Mouse (Mus musculus): ENCODE data around the gene Lgals4. TPM values are rescaled to one million over a fixed set of nuclear protein-coding genes. Genes with fewer than 3 reads are reported as not detected.
A peak's percentile ranks its signal among the peaks of the same experiment; 100 is the strongest.

Lgals4 gene
- polyA plus RNA-seq, 2 experiments: 5.9 to 18.0 TPM

GRCm38 (mm10) chr7:28823932-28824331 lies 9.7 kb upstream of the Lgals4 start:
- no peaks in the 10 kb centered on the region for H3K9me3 ChIP-seq (ENCODE audit: control insufficient read depth, low read length)
- H3K27ac ChIP-seq (replicated peaks; ENCODE audit: low read depth, low read length): peak overlapping the region; percentile 89
- 24% methylated on average over 2 of the region's 2 CpGs for WGBS

GRCm38 (mm10) chr7:28824941-28825685 lies 8.5 kb upstream of the Lgals4 start, which contains the start of gene Ech1:
TSS of gene Ech1 (plus strand) at chr7:28825217.
- peak within 1 kb of the TSS; percentile 70 for H3K9ac ChIP-seq (ENCODE audit: low read depth, low read length, severe bottlenecking)
- WGBS: 2% methylated on average over 33 of the region's 33 CpGs
- peak within 1 kb of the TSS; percentile 58 for H3K4me2 ChIP-seq (replicated peaks; ENCODE audit: low read depth, low read length, severe bottlenecking)
- peak within 1 kb of the TSS; percentile 89 for H3K27ac ChIP-seq (replicated peaks; ENCODE audit: low read depth, low read length)
- H3K9me3 ChIP-seq (ENCODE audit: control insufficient read depth, low read length): no peaks in the 10 kb centered on the region
- H3K27me3 ChIP-seq (ENCODE audit: control insufficient read depth, insufficient read depth, low read length): no peaks in the 10 kb centered on the region
- H3K36me3 ChIP-seq (ENCODE audit: control insufficient read depth, insufficient read depth, low read length): peaks cover 45% of the 10 kb centered on the region
- peak within 1 kb of the TSS; percentile 46 for H3K4me3 ChIP-seq (replicated peaks; ENCODE audit: low read length)
- DNase-seq (ENCODE audit: low spot score) (peak; percentile 96), ATAC-seq (ENCODE audit: low FRiP score, low read depth) (peak; percentile 87)
- TF ChIP-seq POLR2A (IDR thresholded peaks at IDR 0.05; ENCODE audit: borderline replicate concordance, extremely low read depth, insufficient read depth, insufficient read length): no peak
- no peaks in the 10 kb centered on the region for H3K4me1 ChIP-seq (ENCODE audit: control insufficient read depth, insufficient read depth, low read length)

More at GRCm38 (mm10) chr7:28823932-28824331, 9.7 kb upstream of the Lgals4 start:
- ATAC-seq (ENCODE audit: low FRiP score, low read depth) (no peak), DNase-seq (ENCODE audit: low spot score) (no peak)
- Histone ChIP-seq H3K36me3 (ENCODE audit: control insufficient read depth, insufficient read depth, low read length) (peaks cover 49% of the 10 kb centered on the region), H3K4me3 (replicated peaks; ENCODE audit: low read length) (no peak overlapping the region), H3K27me3 (ENCODE audit: control insufficient read depth, insufficient read depth, low read length) (no peaks in the 10 kb centered on the region), H3K4me1 (ENCODE audit: control insufficient read depth, insufficient read depth, low read length) (no peaks in the 10 kb centered on the region), H3K4me2 (replicated peaks; ENCODE audit: low read depth, low read length, severe bottlenecking) (no peak overlapping the region), H3K9ac (ENCODE audit: low read depth, low read length, severe bottlenecking) (no peak overlapping the region)
- no peak for TF ChIP-seq POLR2A (IDR thresholded peaks at IDR 0.05; ENCODE audit: borderline replicate concordance, extremely low read depth, insufficient read depth, insufficient read length)

GRCm38 (mm10) chr7:28825686-28826401 lies 7.8 kb upstream of the Lgals4 start:
- DNase-seq (ENCODE audit: low spot score) (peak; percentile 30), ATAC-seq (ENCODE audit: low FRiP score, low read depth) (no peak)
- H3K4me2 ChIP-seq (replicated peaks; ENCODE audit: low read depth, low read length, severe bottlenecking): peak overlapping the region; percentile 58
- 52% methylated on average over 11 of the region's 11 CpGs for WGBS
- H3K36me3 ChIP-seq (ENCODE audit: control insufficient read depth, insufficient read depth, low read length): peaks cover 45% of the 10 kb centered on the region
- peak overlapping the region; percentile 89 for H3K27ac ChIP-seq (replicated peaks; ENCODE audit: low read depth, low read length)
- no peaks in the 10 kb centered on the region for H3K27me3 ChIP-seq (ENCODE audit: control insufficient read depth, insufficient read depth, low read length)
- peak overlapping the region; percentile 70 for H3K9ac ChIP-seq (ENCODE audit: low read depth, low read length, severe bottlenecking)
- no peak for TF ChIP-seq POLR2A (IDR thresholded peaks at IDR 0.05; ENCODE audit: borderline replicate concordance, extremely low read depth, insufficient read depth, insufficient read length)
- H3K9me3 ChIP-seq (ENCODE audit: control insufficient read depth, low read length): no peaks in the 10 kb centered on the region
- H3K4me3 ChIP-seq (replicated peaks; ENCODE audit: low read length): peak overlapping the region; percentile 46
- no peaks in the 10 kb centered on the region for H3K4me1 ChIP-seq (ENCODE audit: control insufficient read depth, insufficient read depth, low read length)

- Histone ChIP-seq H3K27me3 (ENCODE audit: control insufficient read depth, insufficient read depth, low read length) (no peaks in the 10 kb centered on the region), H3K4me1 (ENCODE audit: control insufficient read depth, insufficient read depth, low read length) (no peaks in the 10 kb centered on the region), H3K9me3 (ENCODE audit: control insufficient read depth, low read length) (no peaks in the 10 kb centered on the region), H3K36me3 (ENCODE audit: control insufficient read depth, insufficient read depth, low read length) (peaks cover 45% of the 10 kb centered on the region), H3K4me3 (replicated peaks; ENCODE audit: low read length) (no peak overlapping the region), H3K27ac (replicated peaks; ENCODE audit: low read depth, low read length) (no peak overlapping the region; the same call in 1 of the 2 replicates), H3K4me2 (replicated peaks; ENCODE audit: low read depth, low read length, severe bottlenecking) (peak overlapping the region; percentile 58; the same call in 1 of the 2 replicates), H3K9ac (ENCODE audit: low read depth, low read length, severe bottlenecking) (no peak overlapping the region)
- ATAC-seq (ENCODE audit: low FRiP score, low read depth) (no peak), DNase-seq (ENCODE audit: low spot score) (no peak)
- no peak for TF ChIP-seq POLR2A (IDR thresholded peaks at IDR 0.05; ENCODE audit: borderline replicate concordance, extremely low read depth, insufficient read depth, insufficient read length)
- WGBS: 93% methylated on average over 7 of the region's 7 CpGs
Measured at GRCm38 (mm10) chr7:28826402-28826772, 7.3 kb upstream of the Lgals4 start.

DNA sequence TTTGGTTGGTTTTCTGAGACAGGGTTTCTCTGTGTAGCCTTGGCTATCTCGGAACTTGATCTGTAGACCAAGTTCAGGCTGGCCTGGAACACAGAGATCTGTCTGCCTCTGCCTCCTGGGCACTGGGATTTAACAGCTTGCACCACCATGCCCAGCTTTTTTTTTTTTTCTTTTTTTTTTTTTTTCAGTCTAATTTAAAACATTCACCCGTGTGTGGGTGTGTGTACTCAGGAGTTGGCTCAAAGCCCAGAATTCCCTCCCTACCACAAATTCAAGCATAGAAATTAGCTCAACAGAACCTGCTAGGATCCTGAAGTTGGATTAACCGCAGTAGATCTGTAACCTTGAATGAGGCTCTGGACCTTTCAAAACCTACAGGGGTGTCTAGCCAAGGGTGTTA lies 6.3 kb upstream of the Lgals4 start:
- peaks cover 45% of the 10 kb centered on the region for H3K36me3 ChIP-seq (ENCODE audit: control insufficient read depth, insufficient read depth, low read length)
- 51% methylated on average over 3 of the region's 3 CpGs for WGBS
- no peak overlapping the region for H3K27ac ChIP-seq (replicated peaks; ENCODE audit: low read depth, low read length)
- TF ChIP-seq POLR2A (IDR thresholded peaks at IDR 0.05; ENCODE audit: borderline replicate concordance, extremely low read depth, insufficient read depth, insufficient read length): no peak
- H3K4me2 ChIP-seq (replicated peaks; ENCODE audit: low read depth, low read length, severe bottlenecking): no peak overlapping the region
- no peaks in the 10 kb centered on the region for H3K9me3 ChIP-seq (ENCODE audit: control insufficient read depth, low read length)
- H3K4me1 ChIP-seq (ENCODE audit: control insufficient read depth, insufficient read depth, low read length): no peaks in the 10 kb centered on the region
- DNase-seq (ENCODE audit: low spot score) (peak; percentile 78), ATAC-seq (ENCODE audit: low FRiP score, low read depth) (no peak)
- no peaks in the 10 kb centered on the region for H3K27me3 ChIP-seq (ENCODE audit: control insufficient read depth, insufficient read depth, low read length)
- no peak overlapping the region for H3K4me3 ChIP-seq (replicated peaks; ENCODE audit: low read length)
- no peak overlapping the region for H3K9ac ChIP-seq (ENCODE audit: low read depth, low read length, severe bottlenecking)

All from limb, embryonic 14.5 days (tissue).